Mouse (Mus musculus) forebrain, embryonic 14.5 days (tissue): ENCODE measurements at regions not wholly inside any gene's neighbourhood (a gene's known extent, or its start where the extent isn't known, plus 50 kb on each side); places are given as distances from the start of the nearest gene placed in this dataset.
A peak's percentile ranks its signal among the peaks of the same experiment; 100 is the strongest.

Experiments used
- ATAC-seq: fragments of 200-750 bp; cut with Nextera tagmentation; 2 replicates; pipeline ENCODE4 v1.8.0; 2017; ENCODE audit warnings: mild to moderate bottlenecking, moderate library complexity
- DNase-seq: peaks from one replicate; pipeline ENCODE4 v3.0.0-alpha.2; 2015; ENCODE audit warnings: low spot score
- H3K27ac ChIP-seq: fragments of 300-500 bp; sonication (generic); 2 replicates; pipeline ENCODE4 v1.5.1; 2014; ENCODE audit warnings: low read depth, mild to moderate bottlenecking, control low read depth, low read length, moderate library complexity
- H3K27me3 ChIP-seq: fragments of 300-500 bp; sonication (generic); replicated peaks from 2 replicates; pipeline ENCODE4 v1.6.1; 2014; ENCODE audit warnings: low read length, control low read depth, mixed read lengths; ENCODE audit not compliant: control insufficient read depth, insufficient read depth
- H3K36me3 ChIP-seq: fragments of 300-500 bp; sonication (generic); 2 replicates; pipeline ENCODE4 v1.6.1; 2014; ENCODE audit warnings: low read length, control low read depth; ENCODE audit not compliant: control insufficient read depth, insufficient read depth
- H3K4me1 ChIP-seq: fragments of 300-500 bp; sonication (generic); 2 replicates; pipeline ENCODE4 v1.6.1; 2014; ENCODE audit warnings: antibody characterized with exemption, low read length, control low read depth; ENCODE audit not compliant: control insufficient read depth, insufficient read depth
- H3K4me2 ChIP-seq: fragments of 300-500 bp; sonication (generic); 2 replicates; pipeline ENCODE4 v1.6.1; 2014; ENCODE audit warnings: mild to moderate bottlenecking, control low read depth, low read length
- H3K4me3 ChIP-seq: fragments of 300-500 bp; sonication (generic); 2 replicates; pipeline ENCODE4 v1.5.1; 2014; ENCODE audit warnings: low read depth, low read length, control low read depth
- H3K9ac ChIP-seq: fragments of 300-500 bp; sonication (generic); 2 replicates; pipeline ENCODE4 v1.6.1; 2014; ENCODE audit warnings: mild to moderate bottlenecking, low read length, control low read depth, moderate library complexity
- H3K9me3 ChIP-seq: fragments of 300-500 bp; sonication (generic); replicated peaks from 2 replicates; pipeline ENCODE4 v1.6.1; 2016; ENCODE audit warnings: low read length, control low read depth, mixed read lengths; ENCODE audit not compliant: control insufficient read depth
- WGBS: fragments of 180-500 bp; shearing (Covaris S2); extraction: QIAGEN DNeasy Blood & Tissue Kit; methylation state at CpG from one replicate; pipeline ENCODE4 v1.1.7; 2014; 5-methylcytosine and 5-hydroxymethylcytosine counted together

DNA sequence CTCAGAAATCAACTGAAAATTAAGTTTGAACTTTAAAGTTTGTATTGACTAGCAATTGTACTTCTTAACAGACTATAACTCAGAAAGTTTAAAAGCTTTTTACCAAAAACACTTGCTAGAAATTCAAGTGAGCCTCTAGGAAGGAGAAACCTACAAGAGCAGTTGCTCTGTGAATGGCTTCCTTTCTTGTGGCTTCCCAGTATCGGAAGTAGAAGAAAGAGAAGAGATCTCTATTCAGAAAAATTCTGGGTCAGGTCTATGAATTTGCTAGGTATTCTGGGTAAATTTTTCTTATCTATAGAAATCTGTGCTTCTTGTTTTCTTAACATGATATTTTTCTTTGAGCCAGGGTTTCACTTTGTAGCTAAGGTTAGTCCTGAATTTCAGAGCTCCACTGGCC is 138.3 kb upstream of the Ppp3ca start:
- no peak overlapping the region for H3K4me3 ChIP-seq
- no peaks in the 10 kb centered on the region for H3K27me3 ChIP-seq
- WGBS = 100% methylated on average over 1 of the region's 1 CpGs
- DNase-seq (no peak), ATAC-seq (no peak)
- H3K4me1 ChIP-seq = no peaks in the 10 kb centered on the region
- H3K9ac ChIP-seq = no peak overlapping the region
- no peaks in the 10 kb centered on the region for H3K9me3 ChIP-seq
- no peak overlapping the region for H3K27ac ChIP-seq
- H3K4me2 ChIP-seq = no peak overlapping the region
- H3K36me3 ChIP-seq = no peaks in the 10 kb centered on the region

- Histone ChIP-seq H3K4me2 (no peak overlapping the region), H3K36me3 (no peaks in the 10 kb centered on the region), H3K4me1 (no peaks in the 10 kb centered on the region), H3K9me3 (no peaks in the 10 kb centered on the region), H3K27ac (no peak overlapping the region), H3K27me3 (no peaks in the 10 kb centered on the region), H3K9ac (no peak overlapping the region), H3K4me3 (no peak overlapping the region)
- no peak for ATAC-seq
- peak; percentile 22 for DNase-seq
- 74% methylated on average over 2 of the region's 2 CpGs for WGBS
Observed at GRCm38 (mm10) chr3:136508575-136508974, 161.3 kb upstream of the Ppp3ca start.

- Histone ChIP-seq H3K4me3 (no peak overlapping the region), H3K36me3 (no peaks in the 10 kb centered on the region), H3K9me3 (no peaks in the 10 kb centered on the region), H3K27me3 (no peaks in the 10 kb centered on the region), H3K4me2 (no peak overlapping the region), H3K27ac (no peak overlapping the region), H3K9ac (no peak overlapping the region), H3K4me1 (no peaks in the 10 kb centered on the region)
- no peak for ATAC-seq
- 82% methylated on average over 7 of the region's 7 CpGs for WGBS
- no peak for DNase-seq
Observed at GRCm38 (mm10) chr3:136507070-136507469, 162.9 kb upstream of the Ppp3ca start.

DNA sequence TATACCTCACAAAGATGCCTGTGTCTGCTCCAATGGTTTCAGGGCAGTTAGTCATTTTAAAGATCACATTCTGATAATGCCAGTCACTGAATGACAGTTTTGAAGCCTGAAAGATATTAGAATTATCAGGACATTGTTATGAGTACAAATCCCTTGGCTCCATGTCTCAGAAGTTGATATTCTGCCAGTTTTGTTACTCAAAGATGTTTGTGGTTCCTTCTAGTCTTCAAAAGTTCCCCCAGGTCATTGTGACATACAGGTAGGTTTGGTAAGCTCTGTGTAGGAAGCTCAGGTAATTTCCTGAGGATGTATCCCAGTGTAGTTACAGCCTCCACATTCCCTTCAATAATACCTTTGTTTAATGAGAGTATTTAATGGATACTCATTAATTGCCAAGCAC is 169.0 kb upstream of the Bank1 start:
- no peak overlapping the region for H3K4me3 ChIP-seq
- no peak overlapping the region for H3K4me2 ChIP-seq
- no peaks in the 10 kb centered on the region for H3K27me3 ChIP-seq
- H3K9me3 ChIP-seq = no peaks in the 10 kb centered on the region
- ATAC-seq (no peak), DNase-seq (no peak)
- H3K4me1 ChIP-seq = no peaks in the 10 kb centered on the region
- no peaks in the 10 kb centered on the region for H3K36me3 ChIP-seq
- no peak overlapping the region for H3K27ac ChIP-seq
- H3K9ac ChIP-seq = no peak overlapping the region

GRCm38 (mm10) chr3:136491683-136492082 is 165.8 kb upstream of the Bank1 start:
- DNase-seq (no peak), ATAC-seq (no peak)
- no peaks in the 10 kb centered on the region for H3K27me3 ChIP-seq
- no peak overlapping the region for H3K27ac ChIP-seq
- H3K4me2 ChIP-seq = no peak overlapping the region
- no peak overlapping the region for H3K9ac ChIP-seq
- no peak overlapping the region for H3K4me3 ChIP-seq
- H3K36me3 ChIP-seq = no peaks in the 10 kb centered on the region
- H3K4me1 ChIP-seq = no peaks in the 10 kb centered on the region
- WGBS = 88% methylated on average over 2 of the region's 2 CpGs
- H3K9me3 ChIP-seq = no peaks in the 10 kb centered on the region

DNA sequence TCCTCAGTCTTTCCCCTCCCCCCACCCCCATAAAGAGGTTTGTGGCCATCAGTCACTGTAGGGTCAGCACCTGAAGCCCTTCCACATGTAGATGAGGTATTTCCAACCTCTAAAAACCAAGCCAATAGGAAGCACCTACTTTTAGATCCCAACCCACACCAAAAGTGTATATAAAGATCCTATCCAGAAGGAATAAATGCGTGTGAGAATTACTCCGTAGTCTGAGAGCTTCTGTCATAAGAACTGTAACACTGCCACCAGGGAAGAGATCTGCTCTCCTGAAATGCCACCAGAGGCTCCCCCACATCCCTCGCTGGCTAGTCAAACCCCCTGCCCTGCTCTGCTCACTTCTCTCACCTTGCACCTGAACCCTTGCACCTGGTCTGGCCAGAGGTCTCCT is 145.8 kb upstream of the Bank1 start:
- Histone ChIP-seq H3K4me2 (no peak overlapping the region), H3K9ac (no peak overlapping the region), H3K27ac (no peak overlapping the region), H3K27me3 (no peaks in the 10 kb centered on the region), H3K4me1 (no peaks in the 10 kb centered on the region), H3K36me3 (no peaks in the 10 kb centered on the region), H3K4me3 (no peak overlapping the region), H3K9me3 (no peaks in the 10 kb centered on the region)
- WGBS = 94% methylated on average over 3 of the region's 3 CpGs
- ATAC-seq (no peak), DNase-seq (no peak)

GRCm38 (mm10) chr3:136462747-136463146 is 136.9 kb upstream of the Bank1 start:
- H3K27me3 ChIP-seq = no peaks in the 10 kb centered on the region
- H3K4me2 ChIP-seq = no peak overlapping the region
- H3K36me3 ChIP-seq = no peaks in the 10 kb centered on the region
- DNase-seq (no peak), ATAC-seq (no peak)
- no peaks in the 10 kb centered on the region for H3K9me3 ChIP-seq
- no peak overlapping the region for H3K9ac ChIP-seq
- H3K4me3 ChIP-seq = no peak overlapping the region
- WGBS = 96% methylated on average over 3 of the region's 3 CpGs
- H3K4me1 ChIP-seq = no peaks in the 10 kb centered on the region
- no peak overlapping the region for H3K27ac ChIP-seq

- Histone ChIP-seq H3K4me3 (no peak overlapping the region), H3K4me1 (0 out of 2 replicates have a peak, but pooled peaks cover 2% of the 10 kb centered on the region), H3K27ac (0 out of 2 replicates have a peak overlapping the region, but pooled peaks have one; percentile 14), H3K9ac (no peak overlapping the region), H3K9me3 (no peaks in the 10 kb centered on the region), H3K4me2 (no peak overlapping the region), H3K36me3 (no peaks in the 10 kb centered on the region), H3K27me3 (no peaks in the 10 kb centered on the region)
- DNase-seq = peak; percentile 64
- ATAC-seq = peak; percentile 90
- 51% methylated on average over 10 of the region's 10 CpGs for WGBS
Observed at GRCm38 (mm10) chr3:136456471-136457117, 130.7 kb upstream of the Bank1 start.

DNA sequence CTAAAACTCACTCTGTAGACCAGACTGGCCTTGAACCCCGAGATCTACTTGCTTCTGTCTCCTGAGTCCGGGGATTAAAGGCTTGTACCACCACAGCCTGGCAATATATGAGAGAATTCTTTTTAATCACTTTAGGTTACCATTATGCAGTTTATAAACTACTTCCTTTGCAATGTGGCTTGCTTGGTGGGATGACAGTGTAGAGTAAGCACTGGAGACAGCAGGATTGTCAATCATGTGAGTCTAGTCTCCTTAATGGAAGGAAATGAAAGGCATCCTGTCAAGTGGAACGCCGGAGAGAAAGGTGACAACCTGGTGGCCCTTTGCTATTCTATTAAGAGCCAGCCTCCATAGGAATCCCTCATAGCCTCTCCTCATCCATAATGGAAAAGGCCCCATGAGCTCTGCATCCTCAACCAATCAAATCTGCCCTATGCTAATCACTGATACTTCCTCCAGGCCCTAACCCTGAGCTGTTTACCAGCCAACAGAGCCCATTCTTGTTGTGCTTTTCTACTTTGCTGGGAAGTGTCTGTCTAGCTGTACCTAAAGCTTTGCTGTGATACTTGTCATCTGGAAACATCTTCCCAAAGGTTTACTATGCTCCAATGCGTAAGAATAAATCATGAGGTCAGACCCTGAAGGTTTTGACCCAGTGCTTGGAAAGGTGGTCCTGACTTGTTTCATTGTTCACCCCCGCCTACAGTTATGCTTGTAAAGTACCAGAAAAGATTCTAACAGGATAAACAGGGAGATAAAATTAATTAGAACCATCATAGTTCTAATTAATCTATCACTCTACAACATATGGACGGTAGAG is 130.0 kb upstream of the Bank1 start:
- DNase-seq (peak; percentile 14), ATAC-seq (no peak)
- 62% methylated on average over 7 of the region's 7 CpGs for WGBS
- Histone ChIP-seq H3K4me2 (no peak overlapping the region), H3K27ac (no peak overlapping the region), H3K36me3 (no peaks in the 10 kb centered on the region), H3K9me3 (no peaks in the 10 kb centered on the region), H3K4me3 (no peak overlapping the region), H3K27me3 (no peaks in the 10 kb centered on the region), H3K4me1 (0 out of 2 replicates have a peak, but pooled peaks cover 2% of the 10 kb centered on the region), H3K9ac (no peak overlapping the region)
